Mouse (Mus musculus) hindbrain, embryonic 13.5 days (tissue): Measurements from ENCODE around the gene Lipa. TPM values are rescaled to one million over a fixed set of nuclear protein-coding genes. Genes with fewer than 3 reads are reported as not detected.

Experiments
- ATAC-seq: fragments of 200-750 bp; cut with Nextera tagmentation; 2 replicates; pipeline ENCODE4 v1.8.0; 2017; ENCODE audit warnings: moderate TSS enrichment; ENCODE audit not compliant: low FRiP score
- H3K27ac ChIP-seq: fragments of 300-500 bp; sonication (generic); 2 replicates; pipeline ENCODE4 v1.5.1; 2015; ENCODE audit warnings: inconsistent platforms, mild to moderate bottlenecking, moderate library complexity
- H3K27me3 ChIP-seq: fragments of 300-500 bp; sonication (generic); 2 replicates; pipeline ENCODE4 v1.6.1; 2015; ENCODE audit warnings: mild to moderate bottlenecking, inconsistent platforms
- H3K36me3 ChIP-seq: fragments of 300-500 bp; sonication (generic); 2 replicates; pipeline ENCODE4 v1.6.1; 2015; ENCODE audit warnings: mild to moderate bottlenecking, inconsistent platforms
- H3K4me1 ChIP-seq: fragments of 300-500 bp; sonication (generic); replicated peaks from 2 replicates; pipeline ENCODE4 v1.6.1; 2015; ENCODE audit warnings: inconsistent platforms
- H3K4me2 ChIP-seq: fragments of 300-500 bp; sonication (generic); 2 replicates; pipeline ENCODE4 v1.6.1; 2015; ENCODE audit warnings: inconsistent platforms, mild to moderate bottlenecking, moderate library complexity
- H3K4me3 ChIP-seq: fragments of 300-500 bp; sonication (generic); 2 replicates; pipeline ENCODE4 v1.5.1; 2015; ENCODE audit warnings: mild to moderate bottlenecking, inconsistent platforms
- H3K9ac ChIP-seq: fragments of 300-500 bp; sonication (generic); 2 replicates; pipeline ENCODE4 v1.6.1; 2015; ENCODE audit warnings: mild to moderate bottlenecking, inconsistent platforms
- H3K9me3 ChIP-seq: fragments of 300-500 bp; sonication (generic); 2 replicates; pipeline ENCODE4 v1.6.1; 2016; ENCODE audit warnings: inconsistent platforms
- WGBS: fragments of 180-500 bp; shearing (Covaris S2); methylation state at CpG from one replicate; pipeline ENCODE4 v1.1.7; 2015; 5-methylcytosine and 5-hydroxymethylcytosine counted together
- polyA plus RNA-seq: library from polyadenylated mRNA; unstranded; fragments of >200 nt; fragmentation: Nextera tagmentation; extraction: Ambion mirVana; gene quantifications from 2 replicates; pipeline ENCODE4 v1.2.1, GENCODE M21; 2015

The Lipa gene
- polyA plus RNA-seq, 1 experiment from 2014 or later = 23.4 TPM

- Histone ChIP-seq H3K9me3 (no peaks in the 10 kb centered on the region), H3K9ac (no peak overlapping the region), H3K27ac (no peak overlapping the region), H3K4me1 (no peaks in the 10 kb centered on the region), H3K4me3 (no peak overlapping the region), H3K27me3 (no peaks in the 10 kb centered on the region), H3K36me3 (peaks cover 15% of the 10 kb centered on the region; the same call in 1 of the 2 replicates), H3K4me2 (no peak overlapping the region)
- ATAC-seq = no peak
- 90% methylated on average over 3 of the region's 3 CpGs for WGBS
Observed at GRCm38 (mm10) chr19:34519646-34520045, 7.6 kb downstream of the Lipa start.

- no peak overlapping the region for H3K4me3 ChIP-seq
- no peaks in the 10 kb centered on the region for H3K27me3 ChIP-seq
- H3K36me3 ChIP-seq = peaks cover 23% of the 10 kb centered on the region; the same call in 1 of the 2 replicates
- H3K4me2 ChIP-seq = no peak overlapping the region
- H3K9me3 ChIP-seq = no peaks in the 10 kb centered on the region
- H3K27ac ChIP-seq = no peak overlapping the region
- WGBS = 62% methylated on average over 3 of the region's 3 CpGs
- no peak for ATAC-seq
- no peaks in the 10 kb centered on the region for H3K4me1 ChIP-seq
- no peak overlapping the region for H3K9ac ChIP-seq
Observed at GRCm38 (mm10) chr19:34518786-34519185, 8.5 kb downstream of the Lipa start.

GRCm38 (mm10) chr19:34517812-34518594, 9.3 kb downstream of the Lipa start:
- Histone ChIP-seq H3K9ac (no peak overlapping the region), H3K36me3 (peaks cover 23% of the 10 kb centered on the region; the same call in 1 of the 2 replicates), H3K4me2 (no peak overlapping the region), H3K9me3 (no peaks in the 10 kb centered on the region), H3K27me3 (no peaks in the 10 kb centered on the region), H3K4me1 (no peaks in the 10 kb centered on the region), H3K4me3 (no peak overlapping the region), H3K27ac (no peak overlapping the region)
- WGBS = 93% methylated on average over 13 of the region's 13 CpGs
- ATAC-seq = no peak

GRCm38 (mm10) chr19:34517197-34517596, 10.1 kb downstream of the Lipa start:
- no peak overlapping the region for H3K4me2 ChIP-seq
- WGBS = 90% methylated on average over 3 of the region's 3 CpGs
- no peaks in the 10 kb centered on the region for H3K4me1 ChIP-seq
- H3K36me3 ChIP-seq = peaks cover 23% of the 10 kb centered on the region; the same call in 1 of the 2 replicates
- no peak overlapping the region for H3K27ac ChIP-seq
- no peaks in the 10 kb centered on the region for H3K9me3 ChIP-seq
- ATAC-seq = no peak
- H3K4me3 ChIP-seq = no peak overlapping the region
- H3K27me3 ChIP-seq = no peaks in the 10 kb centered on the region
- H3K9ac ChIP-seq = no peak overlapping the region

- no peak overlapping the region for H3K4me2 ChIP-seq
- no peaks in the 10 kb centered on the region for H3K27me3 ChIP-seq
- 94% methylated on average over 2 of the region's 2 CpGs for WGBS
- H3K27ac ChIP-seq = no peak overlapping the region
- no peaks in the 10 kb centered on the region for H3K9me3 ChIP-seq
- no peaks in the 10 kb centered on the region for H3K4me1 ChIP-seq
- no peak overlapping the region for H3K4me3 ChIP-seq
- peaks cover 23% of the 10 kb centered on the region; the same call in 1 of the 2 replicates for H3K36me3 ChIP-seq
- no peak overlapping the region for H3K9ac ChIP-seq
- ATAC-seq = no peak
Observed at GRCm38 (mm10) chr19:34516346-34516745, 10.9 kb downstream of the Lipa start.

- Histone ChIP-seq H3K4me3 (no peak overlapping the region), H3K4me2 (no peak overlapping the region), H3K9ac (no peak overlapping the region), H3K27ac (no peak overlapping the region), H3K27me3 (no peaks in the 10 kb centered on the region), H3K36me3 (0 out of 2 replicates have a peak, but pooled peaks cover 18% of the 10 kb centered on the region), H3K4me1 (no peaks in the 10 kb centered on the region), H3K9me3 (no peaks in the 10 kb centered on the region)
- 84% methylated on average over 3 of the region's 3 CpGs for WGBS
- no peak for ATAC-seq
Observed at GRCm38 (mm10) chr19:34515681-34516080, 11.6 kb downstream of the Lipa start.

- 58% methylated on average over 8 of the region's 8 CpGs for WGBS
- H3K4me3 ChIP-seq = no peak overlapping the region
- no peak for ATAC-seq
Observed at GRCm38 (mm10) chr19:34511528-34511927, 15.7 kb downstream of the Lipa start.

GRCm38 (mm10) chr19:34510717-34511116, 16.6 kb downstream of the Lipa start:
- Histone ChIP-seq H3K4me3 (no peak overlapping the region), H3K36me3 (peaks cover 33% of the 10 kb centered on the region)
- ATAC-seq = no peak

More at GRCm38 (mm10) chr19:34511528-34511927, 15.7 kb downstream of the Lipa start:
- Histone ChIP-seq H3K4me2 (no peak overlapping the region), H3K9ac (no peak overlapping the region), H3K27me3 (no peaks in the 10 kb centered on the region), H3K9me3 (no peaks in the 10 kb centered on the region), H3K27ac (no peak overlapping the region), H3K4me1 (no peaks in the 10 kb centered on the region), H3K36me3 (peaks cover 25% of the 10 kb centered on the region)

GRCm38 (mm10) chr19:34505161-34505721, 22.0 kb downstream of the Lipa start:
- no peaks in the 10 kb centered on the region for H3K27me3 ChIP-seq
- WGBS = 91% methylated on average over 12 of the region's 12 CpGs
- peaks cover 30% of the 10 kb centered on the region for H3K36me3 ChIP-seq
- no peaks in the 10 kb centered on the region for H3K9me3 ChIP-seq
- no peak overlapping the region for H3K4me3 ChIP-seq
- no peak overlapping the region for H3K9ac ChIP-seq
- H3K4me2 ChIP-seq = no peak overlapping the region
- ATAC-seq = no peak
- no peak overlapping the region for H3K27ac ChIP-seq
- H3K4me1 ChIP-seq = no peaks in the 10 kb centered on the region

More at GRCm38 (mm10) chr19:34510717-34511116, 16.6 kb downstream of the Lipa start:
- no peaks in the 10 kb centered on the region for H3K9me3 ChIP-seq
- no peaks in the 10 kb centered on the region for H3K27me3 ChIP-seq
- WGBS = 93% methylated on average over 5 of the region's 5 CpGs
- no peaks in the 10 kb centered on the region for H3K4me1 ChIP-seq
- H3K9ac ChIP-seq = no peak overlapping the region
- no peak overlapping the region for H3K4me2 ChIP-seq
- no peak overlapping the region for H3K27ac ChIP-seq

GRCm38 (mm10) chr19:34500763-34501162, 26.5 kb downstream of the Lipa start:
- Histone ChIP-seq H3K9ac (no peak overlapping the region), H3K27me3 (no peaks in the 10 kb centered on the region), H3K4me1 (0 out of 2 replicates have a peak, but pooled peaks cover 4% of the 10 kb centered on the region), H3K36me3 (peaks cover 11% of the 10 kb centered on the region), H3K27ac (no peak overlapping the region), H3K9me3 (no peaks in the 10 kb centered on the region), H3K4me3 (no peak overlapping the region), H3K4me2 (no peak overlapping the region)
- 55% methylated on average over 4 of the region's 4 CpGs for WGBS
- ATAC-seq = no peak

GRCm38 (mm10) chr19:34496353-34496752, 30.9 kb downstream of the Lipa start:
- no peak for ATAC-seq
- WGBS = 84% methylated on average over 1 of the region's 1 CpGs
- Histone ChIP-seq H3K4me3 (no peak overlapping the region), H3K4me2 (no peak overlapping the region), H3K27ac (no peak overlapping the region), H3K9me3 (no peaks in the 10 kb centered on the region), H3K36me3 (peaks cover 13% of the 10 kb centered on the region), H3K27me3 (no peaks in the 10 kb centered on the region), H3K9ac (no peak overlapping the region), H3K4me1 (0 out of 2 replicates have a peak, but pooled peaks cover 4% of the 10 kb centered on the region)

GRCm38 (mm10) chr19:34493859-34494258, 33.4 kb downstream of the Lipa start:
- Histone ChIP-seq H3K4me1 (0 out of 2 replicates have a peak, but pooled peaks cover 4% of the 10 kb centered on the region), H3K27me3 (no peaks in the 10 kb centered on the region), H3K4me2 (no peak overlapping the region), H3K4me3 (no peak overlapping the region), H3K36me3 (peaks cover 9% of the 10 kb centered on the region), H3K27ac (no peak overlapping the region), H3K9me3 (no peaks in the 10 kb centered on the region), H3K9ac (no peak overlapping the region)
- ATAC-seq = no peak
- WGBS = 94% methylated on average over 4 of the region's 4 CpGs
